Mouse (Mus musculus) small intestine, adult 2 months (tissue): ENCODE measurements around the gene Defb23.
"Not testable (repeated sequence)": the region's sequence is repeated elsewhere in the genome, so short reads cannot be mapped to it uniquely, and the experiment has no call there.

Source experiments
- CTCF ChIP-seq: fragments of 200-500 bp; IDR thresholded peaks from 2 replicates; pipeline ENCODE4 v1.5.1; 2012; ENCODE audit warnings: low read depth, mild to moderate bottlenecking, control low read depth, inconsistent platforms, low read length, moderate library complexity, mixed read lengths; ENCODE audit not compliant: insufficient replicate concordance, insufficient read length; ENCODE audit errors: extremely low read depth
- POLR2A ChIP-seq: fragments of 200-500 bp; IDR thresholded peaks from 2 replicates; pipeline ENCODE4 v1.6.1; 2012; ENCODE audit warnings: low read depth, mild to moderate bottlenecking, control low read depth, inconsistent platforms, low read length, moderate library complexity

DNA sequence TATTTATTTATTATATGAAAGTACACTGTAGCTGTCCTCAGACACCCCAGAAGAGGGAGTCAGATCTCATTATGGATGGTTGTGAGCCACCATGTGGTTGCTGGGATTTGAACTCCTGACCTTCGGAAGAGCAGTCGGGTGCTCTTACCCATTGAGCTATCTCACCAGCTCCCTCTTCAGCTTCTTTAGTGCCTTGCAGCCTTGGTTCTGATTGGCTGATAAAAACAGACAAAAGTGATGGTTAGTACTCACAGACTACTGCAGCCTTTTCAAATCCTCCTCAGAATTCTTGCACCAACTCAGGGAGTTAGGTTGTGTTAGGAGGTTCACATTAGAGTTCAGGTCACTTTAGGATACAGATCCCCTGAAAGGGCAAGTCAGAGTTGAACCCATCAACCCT, 35.9 kb downstream of the Defb23 start:
- not testable (repeated sequence) for TF ChIP-seq POLR2A, CTCF
